Mouse (Mus musculus): ENCODE data around the gene Lman2l. TPM values are rescaled to one million over a fixed set of nuclear protein-coding genes. Genes with fewer than 3 reads are reported as not detected.

Gene Lman2l
- 36.5 TPM for polyA plus RNA-seq (2017; shearing (Covaris generic))

DNA sequence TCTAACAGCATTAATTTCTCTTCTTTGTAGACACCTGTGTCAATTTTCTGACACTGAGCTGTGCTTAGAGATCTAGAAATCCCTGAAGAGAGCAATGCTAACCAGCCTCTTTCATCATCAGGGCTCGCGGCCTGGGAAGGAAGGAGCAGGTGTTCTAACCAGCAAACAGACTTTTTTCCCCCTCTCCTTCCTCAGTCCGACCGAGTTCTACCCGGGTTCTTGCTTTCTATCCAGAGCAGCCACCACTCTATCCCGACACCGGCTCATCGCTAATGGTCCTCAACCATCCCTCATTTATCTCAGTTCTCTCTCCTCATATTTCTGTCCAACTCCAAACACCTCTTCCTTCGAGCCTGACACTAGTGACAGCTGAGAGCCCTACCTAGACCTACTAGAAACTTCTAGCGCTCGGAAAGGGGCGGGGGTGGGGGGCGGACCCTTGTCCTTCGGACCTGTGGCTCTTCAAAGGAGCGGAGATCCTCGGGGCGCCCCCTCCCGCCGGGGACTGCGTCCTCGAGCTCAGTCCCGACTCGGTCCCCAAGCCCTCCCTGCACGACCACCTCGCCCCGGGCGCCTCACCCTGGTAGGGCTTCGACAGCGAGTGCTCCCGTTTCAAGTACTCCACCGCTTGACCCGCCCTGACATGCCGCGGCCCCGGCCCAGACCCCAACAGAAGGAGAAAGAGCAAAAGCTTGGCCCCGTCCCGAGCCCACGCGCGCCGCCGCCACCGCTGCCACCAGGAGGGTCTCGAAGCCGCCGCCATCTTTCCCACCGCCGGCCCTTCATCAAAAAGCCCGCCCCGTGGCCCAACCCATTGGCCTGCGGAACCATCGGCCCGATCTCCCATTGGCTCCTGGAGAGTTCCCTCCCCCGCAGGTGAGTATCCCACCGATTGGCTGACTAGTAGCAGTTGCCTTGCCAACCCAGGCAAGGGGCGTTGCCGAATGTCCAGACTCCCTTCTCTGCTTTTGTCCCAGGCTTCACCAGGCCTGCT lies at the start of gene Lman2l:
Gene Lman2l, minus strand, starts transcription at position 801 of the 994 bp plus-strand sequence.

DNA sequence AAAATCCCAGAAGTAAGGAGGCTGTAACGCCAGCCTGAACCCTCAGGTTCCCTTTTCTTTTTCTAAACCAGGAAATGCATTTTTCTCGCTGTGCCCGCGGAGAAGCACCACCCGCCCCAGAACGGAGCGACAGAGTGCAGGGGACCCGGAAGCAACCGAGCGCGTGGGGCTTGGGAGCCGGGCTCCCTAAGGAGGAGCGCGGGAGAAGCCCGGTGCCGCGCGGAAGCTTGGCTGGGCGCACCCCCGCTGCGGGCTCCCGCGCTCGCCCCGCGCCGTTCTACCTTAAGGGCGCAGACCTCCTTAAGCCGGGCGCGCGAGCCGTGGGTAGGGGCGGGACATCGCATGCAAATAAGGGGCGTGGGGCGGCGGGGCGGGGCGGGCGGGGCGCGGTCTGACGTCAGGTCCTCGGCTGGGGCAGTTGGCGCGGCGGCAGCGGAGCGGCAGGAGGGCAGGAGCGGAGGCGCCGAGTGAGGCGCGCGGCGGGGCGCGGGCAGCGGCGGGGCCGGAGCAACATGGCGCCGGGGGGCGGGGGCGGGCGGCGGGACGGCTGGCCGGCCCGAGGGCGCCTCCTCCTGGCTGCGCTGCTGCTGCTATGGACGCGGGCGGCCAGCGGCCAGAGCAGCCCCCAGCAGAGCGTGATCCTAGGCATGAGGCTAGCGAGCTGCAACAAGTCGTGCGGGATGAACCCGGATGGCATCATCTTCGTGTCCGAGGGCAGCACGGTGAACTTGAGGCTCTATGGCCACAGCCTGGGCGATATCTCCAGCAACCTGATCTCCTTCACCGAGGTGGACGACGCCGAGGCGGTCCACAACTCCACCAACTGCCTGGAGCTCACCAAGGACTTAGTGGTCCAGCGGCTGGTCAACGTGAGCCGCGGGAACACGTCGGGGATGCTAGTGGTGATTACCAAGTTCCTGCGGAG lies 26.4 kb upstream of the Lman2l start, which contains the start of gene Cnnm4:
Gene Cnnm4, plus strand, starts transcription at position 440 of the 925 bp plus-strand sequence.

DNA sequence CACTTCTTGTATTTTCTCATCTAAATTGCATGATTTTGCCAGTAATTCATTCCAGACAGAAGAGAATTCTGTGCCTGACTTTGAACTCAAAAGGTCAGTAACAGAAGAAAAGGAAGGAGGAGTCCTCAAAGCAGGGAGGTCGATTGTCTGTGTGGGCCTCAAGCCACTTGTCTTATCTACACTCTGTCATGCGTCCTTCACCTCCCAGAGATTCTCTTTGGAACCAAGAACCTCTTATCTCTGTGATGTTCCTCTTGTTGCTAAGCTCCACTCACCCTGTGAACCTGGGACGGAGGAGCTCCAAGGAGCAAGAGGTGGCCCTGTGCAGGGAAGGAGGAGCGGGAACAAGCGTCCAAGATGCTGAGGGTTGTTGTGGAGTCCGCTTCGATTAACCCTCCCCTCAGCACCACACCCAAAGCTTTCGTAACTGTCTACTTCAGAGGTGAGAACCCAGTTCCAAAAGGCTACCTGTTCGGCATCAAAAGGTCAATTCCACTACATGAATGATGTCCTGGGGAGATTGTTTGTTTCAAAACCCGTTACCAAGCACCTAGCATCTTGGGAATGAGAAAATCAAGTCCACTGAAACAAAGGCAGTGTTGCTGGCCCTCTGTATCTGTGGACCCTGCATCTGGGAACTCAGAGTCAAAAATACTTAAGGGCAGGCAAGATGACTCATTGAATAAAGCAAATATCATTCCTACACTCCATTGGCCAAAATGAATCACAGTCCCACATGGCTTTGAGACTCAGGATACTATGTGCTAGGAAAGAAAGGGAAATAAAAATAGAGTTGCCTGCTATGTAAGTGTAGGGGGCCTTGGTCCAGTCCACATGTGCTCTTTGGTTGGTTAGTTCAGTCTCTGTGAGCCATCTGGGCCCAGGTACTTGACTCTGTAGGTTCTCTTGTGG lies 72.9 kb downstream of the Lman2l start, which contains the start of gene Fer1l5:
Gene Fer1l5, plus strand, starts transcription at position 358 of the 912 bp plus-strand sequence.

Other genes starting within 250 kb of the Lman2l start
- gene Uggt1, start 200.6 kb downstream of the Lman2l start, polyA plus RNA-seq (2017; shearing (Covaris generic)): 70.9 TPM
- gene Neurl3, start 170.6 kb downstream of the Lman2l start, polyA plus RNA-seq (2017; shearing (Covaris generic)): 144 TPM
- gene Arid5a, start 137.5 kb downstream of the Lman2l start, polyA plus RNA-seq (2017; shearing (Covaris generic)): 158 TPM
- 71.1 TPM for gene Kansl3, start 76.1 kb downstream of the Lman2l start, polyA plus RNA-seq (2017; shearing (Covaris generic))
- 1.5 TPM for gene Fer1l5, start 73.0 kb downstream of the Lman2l start, polyA plus RNA-seq (2017; shearing (Covaris generic))
- 2.2 TPM for gene Cnnm4, start 26.3 kb upstream of the Lman2l start, polyA plus RNA-seq (2017; shearing (Covaris generic))
- gene Cnnm3, start 66.6 kb upstream of the Lman2l start, polyA plus RNA-seq (2017; shearing (Covaris generic)): 3.3 TPM
- gene Ankrd23, start 91.6 kb upstream of the Lman2l start, polyA plus RNA-seq (2017; shearing (Covaris generic)): 28.9 TPM
- not detected for gene Gm42417, start 94.2 kb upstream of the Lman2l start, polyA plus RNA-seq (2017; shearing (Covaris generic))
- 46.5 TPM for gene Ankrd39, start 102.2 kb upstream of the Lman2l start, polyA plus RNA-seq (2017; shearing (Covaris generic))
- 1.00 TPM for gene Sema4c, start 113.1 kb upstream of the Lman2l start, polyA plus RNA-seq (2017; shearing (Covaris generic))
- gene Fam178b, start 237.9 kb upstream of the Lman2l start, polyA plus RNA-seq (2017; shearing (Covaris generic)): not detected
- gene Cox5b, start 246.2 kb upstream of the Lman2l start, polyA plus RNA-seq (2017; shearing (Covaris generic)): 475 TPM

Data from inflammation-experienced regulatory T-cells, adult 16 weeks (primary cell).